Mouse (Mus musculus) 3134 (cell line): ENCODE data around the gene Klrb1a.

ENCODE experiments used
- DNase-seq: peaks from one replicate; pipeline ENCODE4 v3.0.0-alpha.2; 2011; ENCODE audit warnings: low spot score; ENCODE audit not compliant: insufficient read length; ENCODE audit errors: extremely low read depth

Klrb1a gene

GRCm38 (mm10) chr6:128602463-128603201 lies 20.7 kb downstream of the Klrb1a start:
- no peak for DNase-seq

GRCm38 (mm10) chr6:128602026-128602425 lies 21.3 kb downstream of the Klrb1a start:
- DNase-seq, result no peak

- DNase-seq, result no peak
These were observed 23.8 kb downstream of the Klrb1a start for GRCm38 (mm10) chr6:128599555-128599954.

GRCm38 (mm10) chr6:128598256-128599047 lies 24.9 kb downstream of the Klrb1a start:
- no peak for DNase-seq

- no peak for DNase-seq
These were observed 26.2 kb downstream of the Klrb1a start for GRCm38 (mm10) chr6:128597121-128597522.

GRCm38 (mm10) chr6:128594651-128595050 lies 28.7 kb downstream of the Klrb1a start:
- DNase-seq, result no peak

- DNase-seq, result no peak
These were observed 33.9 kb downstream of the Klrb1a start for GRCm38 (mm10) chr6:128589426-128589825.

GRCm38 (mm10) chr6:128587619-128588018 lies 35.7 kb downstream of the Klrb1a start:
- no peak for DNase-seq

GRCm38 (mm10) chr6:128585642-128586245 lies 37.6 kb downstream of the Klrb1a start:
- no peak for DNase-seq

GRCm38 (mm10) chr6:128584070-128584660 lies 39.2 kb downstream of the Klrb1a start:
- DNase-seq, result no peak

GRCm38 (mm10) chr6:128581508-128581907 lies 41.8 kb downstream of the Klrb1a start, which contains the start of gene A2ml1:
Gene A2ml1, minus strand, starts transcription at chr6:128581608.
- DNase-seq, result no peak

- no peak for DNase-seq
These were observed 46.0 kb downstream of the Klrb1a start for GRCm38 (mm10) chr6:128577301-128577700.

- no peak for DNase-seq
These were observed 56.7 kb downstream of the Klrb1a start for GRCm38 (mm10) chr6:128566589-128566988.
